Mouse (Mus musculus): ENCODE data around the gene Lap3.

DNA sequence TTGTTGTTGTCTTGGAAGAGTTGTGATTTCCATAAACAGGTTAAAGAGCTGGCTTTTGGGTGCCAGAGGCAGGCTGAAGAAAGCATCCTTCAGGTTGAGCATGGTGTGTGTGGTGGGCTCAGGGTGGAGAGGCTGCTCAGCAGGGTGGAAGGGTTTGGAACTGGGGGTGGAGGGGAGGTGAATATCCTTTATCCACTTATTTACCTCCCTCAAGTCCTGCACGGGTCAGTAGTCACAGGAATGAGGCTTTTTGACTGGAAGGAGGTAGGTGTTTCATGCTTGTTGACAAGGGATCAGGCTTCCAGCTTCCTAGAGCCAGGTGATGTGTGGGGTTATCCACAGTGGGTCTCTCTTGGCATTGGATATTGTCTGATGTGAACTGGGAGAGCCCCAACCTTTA lies 21.4 kb downstream of the Lap3 start:
- no peak for TF ChIP-seq CTCF (conservative IDR thresholded peaks at IDR 0.05 in 1 of 2, IDR thresholded peaks at IDR 0.05 in 1 of 2; ENCODE audit: low read depth in 2 of 2, low read length in 2 of 2)
- no peak for TF ChIP-seq ZNF384 (IDR thresholded peaks at IDR 0.05; ENCODE audit: low read depth, low read length)
- no peak for TF ChIP-seq POLR2A (IDR thresholded peaks at IDR 0.05; ENCODE audit: low read depth, low read length)

Data from CH12.LX (cell line).